Mouse (Mus musculus): ENCODE results near the gene Sgk1.

Gene Sgk1

GRCm38 (mm10) chr10:22000491-22001306, 118.7 kb downstream of the Sgk1 start:
- no peak for DNase-seq (ENCODE audit: low spot score in 2 of 2)

GRCm38 (mm10) chr10:22001621-22002020, 119.6 kb downstream of the Sgk1 start:
- no peak for DNase-seq (ENCODE audit: low spot score in 2 of 2)

GRCm38 (mm10) chr10:22004763-22005162, 122.8 kb downstream of the Sgk1 start:
- no peak for DNase-seq (ENCODE audit: low spot score in 2 of 2)

- no peak for DNase-seq (ENCODE audit: low spot score in 2 of 2)
Measured at GRCm38 (mm10) chr10:22007160-22007801, 125.3 kb downstream of the Sgk1 start.

- no peak for DNase-seq (ENCODE audit: low spot score in 2 of 2)
Measured at GRCm38 (mm10) chr10:22007802-22008172, 125.8 kb downstream of the Sgk1 start.

DNA sequence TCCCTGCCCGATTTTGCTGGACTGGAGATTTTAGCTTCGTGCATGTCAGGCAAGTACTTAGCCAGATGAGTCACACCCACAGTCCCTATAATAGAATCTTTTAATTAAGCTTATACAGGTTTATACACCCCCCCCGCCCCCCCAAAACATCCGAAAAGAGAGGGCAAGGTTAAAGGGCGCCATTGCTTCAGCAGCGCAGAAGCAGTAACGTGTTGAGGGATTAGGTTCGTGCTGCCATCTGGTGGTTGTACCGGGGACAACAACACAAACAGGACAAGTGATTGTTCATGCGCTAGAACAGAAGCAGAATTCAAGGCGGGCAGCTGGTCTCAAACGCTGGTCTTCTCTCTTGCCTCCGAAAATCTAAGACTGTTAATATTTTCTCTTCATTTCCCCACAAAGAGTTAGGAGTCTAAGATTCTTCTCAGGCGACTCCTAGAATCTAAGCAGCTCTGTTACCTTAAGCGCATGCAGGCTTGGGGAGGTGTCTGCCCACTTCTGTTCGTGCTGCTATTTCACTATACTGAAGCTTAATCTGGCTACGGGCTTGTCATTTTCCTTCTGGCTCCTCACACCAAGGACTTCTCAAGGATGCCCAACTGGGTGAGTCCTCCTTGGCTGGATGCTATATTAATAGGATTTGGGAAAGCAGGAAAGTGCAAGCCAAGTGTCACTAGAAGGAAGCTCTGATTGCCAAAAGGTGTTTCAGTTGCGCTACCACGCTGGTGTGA, 128.3 kb downstream of the Sgk1 start:
- peak; percentile 54 to 70 for DNase-seq (ENCODE audit: low spot score in 2 of 2)

- no peak for DNase-seq (ENCODE audit: low spot score in 2 of 2)
Measured at GRCm38 (mm10) chr10:22017469-22018159, 135.6 kb downstream of the Sgk1 start.

DNA sequence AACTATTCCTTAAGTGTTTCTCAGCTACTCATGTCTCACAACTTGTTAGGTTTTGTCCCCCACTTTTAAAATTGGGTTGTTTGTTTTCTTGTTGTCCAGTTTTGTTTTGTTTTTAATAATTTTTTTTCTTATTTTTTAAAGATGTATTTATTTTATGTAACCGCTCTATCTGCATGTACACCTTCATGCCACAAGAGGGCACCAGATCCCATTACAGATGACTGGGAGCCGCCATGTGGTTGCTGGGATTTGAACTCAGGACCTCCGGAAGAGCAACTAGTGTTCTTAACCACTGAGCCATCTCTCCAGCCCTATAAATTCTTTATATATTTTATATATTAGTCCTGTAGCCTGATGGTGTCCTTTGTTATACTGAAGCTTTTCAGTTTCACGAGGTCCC, 136.6 kb downstream of the Sgk1 start:
- no peak for DNase-seq (ENCODE audit: low spot score in 2 of 2)

DNA sequence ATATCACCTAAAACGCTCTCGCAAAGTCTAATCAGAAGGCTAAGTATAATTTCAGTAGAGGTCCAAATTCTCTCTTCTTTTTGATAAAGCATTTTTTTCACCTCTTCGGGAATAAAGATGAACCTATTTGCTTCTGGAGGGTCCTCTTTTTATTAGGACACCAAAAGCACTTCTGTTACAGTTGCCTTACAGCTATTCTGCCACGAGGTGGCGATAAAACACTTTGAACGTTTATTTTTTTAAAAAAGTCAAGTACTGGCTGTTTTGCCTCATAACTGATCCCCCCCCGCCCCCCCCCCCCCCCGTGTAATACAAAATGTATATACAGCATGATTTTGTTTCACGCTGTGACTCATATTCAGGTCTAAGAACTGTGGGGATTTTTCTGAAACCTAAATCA, 152.3 kb downstream of the Sgk1 start:
- peak in 1 of 2 experiments; percentile 8 for DNase-seq (ENCODE audit: low spot score in 2 of 2)

GRCm38 (mm10) chr10:22036256-22036655, 154.3 kb downstream of the Sgk1 start:
- peak in 1 of 2 experiments; percentile 28 for DNase-seq (ENCODE audit: low spot score in 2 of 2)

All from spleen, postnatal 14 days (tissue).